Mouse (Mus musculus) forebrain, postnatal 0 days (tissue): ENCODE results near the gene Ap1m2. TPM values are rescaled to one million over a fixed set of nuclear protein-coding genes. Genes with fewer than 3 reads are reported as not detected.

Source experiments
- ATAC-seq: fragments of 200-750 bp; cut with Nextera tagmentation; 2 replicates; pipeline ENCODE4 v1.8.0; 2017; ENCODE audit warnings: mild to moderate bottlenecking, moderate library complexity
- DNase-seq: peaks from one replicate; pipeline ENCODE4 v3.0.0-alpha.2; 2015
- H3K27ac ChIP-seq: fragments of 300-500 bp; sonication (generic); 2 replicates; pipeline ENCODE4 v1.5.1; 2014; ENCODE audit warnings: low read depth, mild to moderate bottlenecking, antibody characterized with exemption, low read length, moderate library complexity, mixed read lengths
- H3K27me3 ChIP-seq: fragments of 300-500 bp; sonication (generic); 2 replicates; pipeline ENCODE4 v1.6.1; 2014; ENCODE audit warnings: mild to moderate bottlenecking, low read length, mixed read lengths; ENCODE audit not compliant: insufficient read depth
- H3K36me3 ChIP-seq: fragments of 300-500 bp; sonication (generic); 2 replicates; pipeline ENCODE4 v1.6.1; 2014; ENCODE audit warnings: mild to moderate bottlenecking, moderate library complexity; ENCODE audit not compliant: insufficient read depth
- H3K4me1 ChIP-seq: fragments of 300-500 bp; sonication (generic); 2 replicates; pipeline ENCODE4 v1.6.1; 2014; ENCODE audit warnings: antibody characterized with exemption; ENCODE audit not compliant: insufficient read depth
- H3K4me2 ChIP-seq: fragments of 300-500 bp; sonication (generic); 2 replicates; pipeline ENCODE4 v1.6.1; 2014; ENCODE audit warnings: low read depth, mild to moderate bottlenecking, moderate library complexity
- H3K4me3 ChIP-seq: fragments of 300-500 bp; sonication (generic); 2 replicates; pipeline ENCODE4 v1.5.1; 2014; ENCODE audit warnings: low read depth, low read length, mixed read lengths
- H3K9ac ChIP-seq: fragments of 300-500 bp; sonication (generic); 2 replicates; pipeline ENCODE4 v1.6.1; 2014; ENCODE audit warnings: mild to moderate bottlenecking
- H3K9me3 ChIP-seq: fragments of 300-500 bp; sonication (generic); 2 replicates; pipeline ENCODE4 v1.6.1; 2016; ENCODE audit warnings: low read length
- CTCF ChIP-seq: sonication (generic); IDR thresholded peaks from 2 replicates; pipeline ENCODE4 v1.5.1; 2016; ENCODE audit warnings: antibody characterized with exemption, control low read depth, low read depth
- WGBS: fragments of 180-500 bp; shearing (Covaris S2); extraction: QIAGEN DNeasy Blood & Tissue Kit; methylation state at CpG from one replicate; pipeline ENCODE4 v1.1.7; 2014; 5-methylcytosine and 5-hydroxymethylcytosine counted together
- polyA plus RNA-seq: library from polyadenylated mRNA; unstranded; fragments of >200 nt; fragmentation: Nextera tagmentation; extraction: Ambion mirVana; gene quantifications from 2 replicates; pipeline ENCODE4 v1.2.1, GENCODE M21; 2015
- total RNA-seq: library from RNA; depleted of rRNA; stranded (reverse); fragments of >200 nt; gene quantifications from 2 replicates; pipeline ENCODE4 v1.2.3, GENCODE M21; 2014; rRNA removed

Ap1m2 gene
- 2.6 and 4.2 TPM in 2 replicates for total RNA-seq
- polyA plus RNA-seq, result 2.4 and 2.9 TPM in 2 replicates

GRCm38 (mm10) chr9:21312134-21312533 lies at the start of gene Ap1m2:
Ap1m2 (minus strand) TSS chr9:21312337.
- 12% methylated on average over 34 of the region's 35 CpGs for WGBS

DNA sequence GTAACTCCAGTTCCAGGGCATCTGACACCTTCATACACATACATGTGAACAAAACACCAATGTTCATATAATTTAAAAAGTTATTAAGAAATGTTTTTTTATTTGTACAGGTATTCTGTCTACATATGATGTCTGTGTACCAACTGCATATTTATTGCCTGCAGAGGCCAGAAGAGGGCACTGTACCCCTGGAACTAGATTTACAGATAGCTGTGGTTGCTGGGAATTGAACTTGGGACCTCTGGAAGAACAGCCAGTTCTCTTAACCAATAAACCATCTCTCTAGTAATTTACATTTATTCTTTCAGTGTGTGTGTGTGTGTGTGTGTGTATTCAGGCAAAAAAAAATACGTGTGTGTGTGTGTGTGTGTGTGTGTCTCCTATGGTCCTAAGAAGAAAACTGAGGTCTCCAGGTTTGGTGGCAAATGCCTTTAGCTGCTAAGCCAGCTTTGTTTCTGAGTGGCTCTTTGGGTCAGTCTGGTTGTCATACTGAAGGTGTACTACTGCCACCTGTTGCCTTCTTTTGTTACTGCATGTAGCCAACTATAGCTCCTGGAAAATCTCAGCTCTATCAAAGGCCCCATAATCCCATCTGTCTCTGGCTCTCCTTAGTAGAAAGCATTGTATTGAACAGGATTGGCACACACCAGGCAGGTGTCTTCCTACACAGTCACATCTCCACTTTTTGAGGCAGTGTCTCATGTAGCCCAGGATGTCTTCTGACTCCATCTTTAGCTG lies 45.0 kb upstream of the Ap1m2 start:
- no peak overlapping the region for H3K4me3 ChIP-seq
- no peaks in the 10 kb centered on the region for H3K27me3 ChIP-seq
- no peak overlapping the region; the same call in 1 of the 2 replicates for H3K9ac ChIP-seq
- peak; percentile 76 for TF ChIP-seq CTCF
- H3K9me3 ChIP-seq, result no peaks in the 10 kb centered on the region
- DNase-seq (peak; percentile 83), ATAC-seq (peak; percentile 86)
- 0% methylated on average over 1 of the region's 1 CpGs for WGBS
- no peak overlapping the region for H3K4me2 ChIP-seq
- no peaks in the 10 kb centered on the region for H3K4me1 ChIP-seq
- peaks cover 26% of the 10 kb centered on the region for H3K36me3 ChIP-seq
- H3K27ac ChIP-seq, result no peak overlapping the region

More at GRCm38 (mm10) chr9:21312134-21312533, at the start of gene Ap1m2:
- Histone ChIP-seq H3K4me1 (no peaks in the 10 kb centered on the region), H3K36me3 (no peaks in the 10 kb centered on the region), H3K4me2 (peak within 1 kb of the TSS; percentile 35), H3K27me3 (peaks cover 12% of the 10 kb centered on the region), H3K27ac (no peak within 1 kb of the TSS), H3K9ac (no peak within 1 kb of the TSS), H3K9me3 (no peaks in the 10 kb centered on the region), H3K4me3 (peak within 1 kb of the TSS; percentile 23)
- TF ChIP-seq CTCF, result peak; percentile 3; the same call in 1 of the 2 replicates
- DNase-seq, result peak; percentile 18
- no peak for ATAC-seq

GRCm38 (mm10) chr9:21354796-21355195 lies 42.7 kb upstream of the Ap1m2 start:
- no peak for DNase-seq
- Histone ChIP-seq H3K9ac (no peak overlapping the region), H3K4me2 (no peak overlapping the region), H3K4me1 (no peaks in the 10 kb centered on the region), H3K4me3 (no peak overlapping the region), H3K36me3 (peaks cover 43% of the 10 kb centered on the region), H3K27me3 (no peaks in the 10 kb centered on the region), H3K27ac (no peak overlapping the region), H3K9me3 (no peaks in the 10 kb centered on the region)
- no peak for ATAC-seq
- no peak for TF ChIP-seq CTCF
- 88% methylated on average over 6 of the region's 6 CpGs for WGBS

GRCm38 (mm10) chr9:21353373-21353686 lies 41.2 kb upstream of the Ap1m2 start:
- H3K4me2 ChIP-seq, result no peak overlapping the region
- WGBS, result 67% methylated on average over 2 of the region's 2 CpGs
- H3K9ac ChIP-seq, result no peak overlapping the region
- no peak for TF ChIP-seq CTCF
- ATAC-seq, result no peak
- H3K27ac ChIP-seq, result no peak overlapping the region
- H3K4me3 ChIP-seq, result no peak overlapping the region
- no peaks in the 10 kb centered on the region for H3K9me3 ChIP-seq
- H3K27me3 ChIP-seq, result no peaks in the 10 kb centered on the region
- peaks cover 43% of the 10 kb centered on the region for H3K36me3 ChIP-seq
- DNase-seq, result no peak
- H3K4me1 ChIP-seq, result no peaks in the 10 kb centered on the region

DNA sequence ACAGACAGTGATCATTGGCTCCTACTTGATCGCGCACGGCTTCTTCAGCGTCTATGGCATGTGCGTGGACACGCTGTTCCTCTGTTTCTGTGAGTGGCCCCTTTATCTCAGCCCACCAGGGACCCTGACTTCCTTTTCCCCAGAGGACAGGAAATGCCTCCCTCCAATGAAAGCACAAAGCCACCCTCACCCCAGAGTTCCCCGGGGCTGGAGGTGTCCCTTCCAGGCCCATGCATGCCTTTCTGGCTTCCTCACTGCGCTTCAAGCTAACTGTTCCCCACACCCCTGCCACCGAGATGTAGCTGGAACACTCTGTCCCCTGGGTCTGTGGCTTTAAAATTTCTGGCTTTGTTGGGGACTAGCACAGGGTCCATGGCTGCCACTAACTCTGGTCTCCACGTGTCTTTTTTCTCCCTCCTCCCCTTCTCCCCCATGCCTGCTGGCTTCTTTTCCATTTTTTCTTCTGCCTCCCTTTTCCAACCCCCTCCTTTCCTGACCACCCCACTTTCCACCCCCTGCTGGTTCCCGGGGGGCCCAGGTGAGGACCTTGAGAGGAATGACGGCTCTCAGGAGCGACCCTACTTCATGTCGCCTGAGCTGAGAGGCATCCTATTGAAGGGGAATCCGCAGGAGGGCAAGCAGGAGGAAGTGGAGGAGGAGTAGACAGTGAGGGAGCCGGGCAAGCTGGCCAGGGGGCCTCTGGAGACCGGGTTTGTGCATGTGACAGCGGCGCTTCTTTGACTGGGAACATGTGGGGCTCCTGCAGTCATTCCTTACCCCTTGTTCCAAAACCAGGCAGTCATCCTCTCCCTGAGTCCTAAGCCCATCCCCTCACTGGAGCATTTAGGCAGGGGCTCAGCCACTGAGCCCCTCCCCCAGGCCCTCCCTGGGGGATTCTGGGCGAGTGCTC lies 40.6 kb upstream of the Ap1m2 start:
- no peak for ATAC-seq
- H3K4me1 ChIP-seq, result no peaks in the 10 kb centered on the region
- H3K9ac ChIP-seq, result no peak overlapping the region
- H3K9me3 ChIP-seq, result no peaks in the 10 kb centered on the region
- H3K27me3 ChIP-seq, result no peaks in the 10 kb centered on the region
- no peak overlapping the region for H3K4me2 ChIP-seq
- no peak overlapping the region for H3K4me3 ChIP-seq
- no peak for DNase-seq
- peaks cover 48% of the 10 kb centered on the region for H3K36me3 ChIP-seq
- TF ChIP-seq CTCF, result no peak
- WGBS, result 41% methylated on average over 20 of the region's 20 CpGs
- H3K27ac ChIP-seq, result no peak overlapping the region

DNA sequence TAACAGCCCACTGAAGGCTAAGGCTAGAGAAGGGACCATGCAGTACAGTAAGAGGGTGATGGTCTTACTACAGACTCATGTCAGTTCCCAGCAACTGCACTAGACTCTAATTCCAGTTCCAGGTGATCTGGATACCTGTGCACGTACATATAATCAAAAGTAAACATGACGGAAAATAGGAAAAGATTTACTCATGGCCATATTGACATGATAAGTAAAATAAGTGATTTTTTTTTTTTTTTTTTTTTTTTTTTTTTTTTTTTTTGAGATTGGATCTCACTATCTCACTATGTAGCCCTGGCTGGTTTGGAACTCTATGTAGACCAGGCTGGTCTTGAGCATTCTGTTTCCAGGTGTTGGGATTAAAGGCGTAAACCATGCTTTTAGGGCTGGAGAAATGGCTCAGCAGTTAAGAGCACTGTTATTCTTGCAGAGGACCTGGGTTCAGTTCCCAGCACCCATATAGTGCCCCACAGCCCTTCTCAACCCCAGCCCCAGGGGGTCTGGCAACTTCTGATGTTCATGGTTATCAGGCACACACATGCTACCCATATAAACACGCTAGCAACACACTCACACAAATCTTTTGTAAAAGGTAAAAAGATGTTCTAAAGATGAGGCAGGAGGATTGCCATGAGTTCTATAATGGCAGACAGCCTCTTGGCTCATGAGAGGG lies 39.7 kb upstream of the Ap1m2 start:
- Histone ChIP-seq H3K4me1 (no peaks in the 10 kb centered on the region), H3K9me3 (no peaks in the 10 kb centered on the region), H3K9ac (no peak overlapping the region), H3K27ac (no peak overlapping the region), H3K36me3 (peaks cover 57% of the 10 kb centered on the region), H3K27me3 (no peaks in the 10 kb centered on the region), H3K4me2 (no peak overlapping the region), H3K4me3 (no peak overlapping the region)
- WGBS, result 95% methylated on average over 4 of the region's 4 CpGs
- TF ChIP-seq CTCF, result no peak
- ATAC-seq, result no peak
- no peak for DNase-seq
